Mouse (Mus musculus) lung, embryonic 14.5 days (tissue): Measurements from ENCODE around the gene Cnfn. TPM values are rescaled to one million over a fixed set of nuclear protein-coding genes. Genes with fewer than 3 reads are reported as not detected.
A peak's percentile ranks its signal among the peaks of the same experiment; 100 is the strongest.

ENCODE experiments used
- ATAC-seq: fragments of 200-750 bp; cut with Nextera tagmentation; 2 replicates; pipeline ENCODE4 v1.8.0; 2017; ENCODE audit warnings: mild to moderate bottlenecking, moderate TSS enrichment, moderate library complexity; ENCODE audit not compliant: insufficient read depth
- DNase-seq: peaks from one replicate; pipeline ENCODE4 v3.0.0-alpha.2; 2015
- H3K27ac ChIP-seq: fragments of 300-500 bp; sonication (generic); 2 replicates; pipeline ENCODE4 v1.5.1; 2014; ENCODE audit warnings: low read depth, mild to moderate bottlenecking, moderate library complexity
- H3K27me3 ChIP-seq: fragments of 300-500 bp; sonication (generic); 2 replicates; pipeline ENCODE4 v1.6.1; 2014; ENCODE audit warnings: low read length, control low read depth; ENCODE audit not compliant: insufficient read depth
- H3K36me3 ChIP-seq: fragments of 300-500 bp; sonication (generic); 2 replicates; pipeline ENCODE4 v1.6.1; 2014; ENCODE audit warnings: control low read depth; ENCODE audit not compliant: insufficient read depth
- H3K4me1 ChIP-seq: fragments of 300-500 bp; sonication (generic); 2 replicates; pipeline ENCODE4 v1.6.1; 2014; ENCODE audit warnings: antibody characterized with exemption, control low read depth; ENCODE audit not compliant: insufficient read depth
- H3K4me2 ChIP-seq: fragments of 300-500 bp; sonication (generic); 2 replicates; pipeline ENCODE4 v1.6.1; 2014; ENCODE audit warnings: mild to moderate bottlenecking
- H3K4me3 ChIP-seq: fragments of 300-500 bp; sonication (generic); 2 replicates; pipeline ENCODE4 v1.5.1; 2014; ENCODE audit warnings: low read depth, low read length
- H3K9ac ChIP-seq: fragments of 300-500 bp; sonication (generic); 2 replicates; pipeline ENCODE4 v1.6.1; 2014
- H3K9me3 ChIP-seq: fragments of 300-500 bp; sonication (generic); 2 replicates; pipeline ENCODE4 v1.6.1; 2016; ENCODE audit warnings: low read depth, low read length, control low read depth
- CTCF ChIP-seq: IDR thresholded peaks from 2 replicates; pipeline ENCODE4 v1.5.1; 2016; ENCODE audit warnings: antibody characterized with exemption, low read depth
- WGBS: fragments of 180-500 bp; shearing (Covaris S2); extraction: QIAGEN DNeasy Blood & Tissue Kit; methylation state at CpG from one replicate; pipeline ENCODE4 v1.1.7; 2014; 5-methylcytosine and 5-hydroxymethylcytosine counted together
- polyA plus RNA-seq: library from polyadenylated mRNA; unstranded; fragments of >200 nt; fragmentation: Nextera tagmentation; extraction: Ambion mirVana; gene quantifications from 2 replicates; pipeline ENCODE4 v1.2.1, GENCODE M21; 2014

Cnfn gene
- polyA plus RNA-seq, 1 experiment from 2014 or later: not detected

DNA sequence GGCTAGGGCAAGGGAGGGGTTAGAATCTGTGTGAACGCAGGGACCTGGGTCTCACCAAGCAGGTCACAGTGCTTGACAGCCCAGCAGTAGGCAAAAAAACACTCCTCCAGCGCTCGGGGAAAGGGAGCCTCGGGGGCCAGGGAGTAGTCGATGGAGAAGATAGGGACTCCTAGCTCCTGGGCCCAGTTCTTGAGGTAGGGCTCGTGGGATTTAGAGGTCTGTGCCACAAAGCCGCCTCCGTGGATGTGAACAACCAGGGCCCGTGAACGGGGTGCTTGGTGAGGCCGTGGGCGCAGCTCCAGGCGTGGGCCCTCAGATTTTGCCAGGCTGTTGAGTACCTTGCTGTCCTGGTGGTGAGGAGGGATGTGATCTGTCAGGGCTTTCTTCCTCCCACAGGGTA is 14.8 kb upstream of the Cnfn start:
- Histone ChIP-seq H3K27me3 (no peaks in the 10 kb centered on the region), H3K36me3 (peaks cover 51% of the 10 kb centered on the region), H3K9ac (no peak overlapping the region), H3K4me2 (no peak overlapping the region), H3K27ac (no peak overlapping the region), H3K9me3 (no peaks in the 10 kb centered on the region), H3K4me1 (0 out of 2 replicates have a peak, but pooled peaks cover 9% of the 10 kb centered on the region), H3K4me3 (no peak overlapping the region)
- DNase-seq (no peak), ATAC-seq (no peak)
- WGBS: 87% methylated on average over 13 of the region's 13 CpGs
- no peak for TF ChIP-seq CTCF

DNA sequence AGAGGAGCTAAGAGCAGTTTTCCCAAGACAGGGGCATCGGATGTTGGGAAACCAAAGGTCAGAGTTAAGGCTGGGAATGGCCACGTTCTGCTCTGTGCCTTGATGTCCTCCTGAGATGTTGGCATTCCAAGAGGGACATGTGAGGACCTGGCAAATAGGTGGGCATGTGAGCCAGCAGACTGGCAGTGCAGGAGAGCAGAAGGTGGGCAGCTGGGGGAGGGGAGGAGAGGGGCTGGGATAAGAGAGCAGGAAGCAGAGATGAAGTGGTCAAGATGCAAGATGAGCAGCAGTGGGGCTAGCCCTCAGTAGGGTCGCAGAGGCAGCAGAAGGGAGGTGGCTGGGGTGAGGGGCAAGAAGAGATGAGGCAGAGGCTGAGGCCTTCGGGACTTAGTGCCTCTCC is 14.4 kb upstream of the Cnfn start:
- Histone ChIP-seq H3K4me1 (0 out of 2 replicates have a peak, but pooled peaks cover 9% of the 10 kb centered on the region), H3K4me2 (no peak overlapping the region), H3K9ac (no peak overlapping the region), H3K27me3 (no peaks in the 10 kb centered on the region), H3K4me3 (no peak overlapping the region), H3K9me3 (no peaks in the 10 kb centered on the region), H3K27ac (no peak overlapping the region), H3K36me3 (peaks cover 51% of the 10 kb centered on the region)
- WGBS: 81% methylated on average over 4 of the region's 4 CpGs
- ATAC-seq (no peak), DNase-seq (no peak)
- TF ChIP-seq CTCF: no peak

DNA sequence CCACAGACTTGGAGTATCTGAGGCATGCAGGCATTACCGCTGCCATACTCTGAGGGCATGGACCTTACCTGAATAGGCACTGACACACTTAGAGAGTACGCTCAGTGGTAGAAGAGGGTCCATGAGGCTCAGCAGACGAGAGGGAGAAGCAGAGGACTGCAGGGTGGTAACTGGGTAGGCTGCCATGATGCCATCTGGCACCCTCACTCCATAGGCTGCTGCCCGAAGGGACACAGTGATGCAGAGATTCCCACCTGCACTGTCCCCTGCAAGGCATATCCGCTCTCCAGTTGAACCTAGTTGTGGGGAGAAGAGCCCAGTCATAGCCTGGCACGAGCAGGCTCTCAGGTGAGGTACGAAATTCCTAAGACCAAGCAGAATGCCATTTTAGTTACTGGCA is 13.9 kb upstream of the Cnfn start:
- 0 out of 2 replicates have a peak, but pooled peaks cover 9% of the 10 kb centered on the region for H3K4me1 ChIP-seq
- no peak for DNase-seq
- no peak overlapping the region for H3K4me2 ChIP-seq
- H3K27me3 ChIP-seq: no peaks in the 10 kb centered on the region
- H3K27ac ChIP-seq: no peak overlapping the region
- H3K9me3 ChIP-seq: no peaks in the 10 kb centered on the region
- TF ChIP-seq CTCF: no peak
- H3K9ac ChIP-seq: no peak overlapping the region
- 88% methylated on average over 7 of the region's 7 CpGs for WGBS
- peaks cover 46% of the 10 kb centered on the region for H3K36me3 ChIP-seq
- ATAC-seq: no peak
- no peak overlapping the region for H3K4me3 ChIP-seq

DNA sequence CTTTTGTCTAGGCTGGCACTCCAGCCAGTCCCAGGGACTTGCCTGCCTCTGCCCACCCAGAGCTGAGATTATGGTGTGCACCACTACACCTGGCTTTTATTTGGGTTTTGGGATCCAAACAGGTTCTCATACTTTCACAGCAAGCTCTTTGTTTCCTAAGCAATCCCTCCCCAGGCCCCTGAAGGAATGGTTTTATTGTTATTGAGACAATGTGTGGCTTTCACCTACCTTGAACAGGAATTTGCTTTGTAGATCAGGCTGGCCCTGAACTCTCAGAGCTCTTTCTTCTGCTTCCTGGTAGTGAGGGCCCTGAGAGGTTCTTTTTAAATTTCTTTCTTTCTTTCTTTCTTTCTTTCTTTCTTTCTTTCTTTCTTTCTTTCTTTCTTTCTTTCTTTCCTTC is 13.0 kb upstream of the Cnfn start:
- no peaks in the 10 kb centered on the region for H3K27me3 ChIP-seq
- TF ChIP-seq CTCF: no peak
- DNase-seq (no peak), ATAC-seq (no peak)
- H3K9me3 ChIP-seq: no peaks in the 10 kb centered on the region
- no peak overlapping the region for H3K27ac ChIP-seq
- H3K4me3 ChIP-seq: no peak overlapping the region
- peaks cover 38% of the 10 kb centered on the region for H3K36me3 ChIP-seq
- 0 out of 2 replicates have a peak, but pooled peaks cover 9% of the 10 kb centered on the region for H3K4me1 ChIP-seq
- H3K4me2 ChIP-seq: no peak overlapping the region
- no peak overlapping the region for H3K9ac ChIP-seq

DNA sequence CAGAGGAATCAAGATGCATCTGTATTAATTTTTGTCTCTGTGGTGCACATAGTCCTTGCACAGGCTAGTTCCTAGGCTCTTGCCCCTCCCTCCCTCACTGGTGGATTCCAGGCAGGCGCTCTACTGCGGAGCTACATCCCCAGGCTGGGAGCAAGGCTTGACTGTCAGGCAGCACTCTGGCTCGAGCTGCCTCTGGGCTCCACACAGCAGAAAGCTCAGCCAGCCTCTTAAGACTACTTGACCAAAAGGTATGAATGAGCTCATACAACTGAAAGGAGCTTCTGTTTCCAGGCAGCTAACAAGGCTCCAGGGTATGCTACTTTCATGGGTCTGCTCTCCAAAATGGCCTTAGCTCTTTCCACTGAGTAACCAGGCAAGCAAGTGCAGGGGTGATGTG is 11.8 kb upstream of the Cnfn start:
- no peaks in the 10 kb centered on the region for H3K9me3 ChIP-seq
- ATAC-seq: peak; percentile 28; the same call in 1 of the 2 replicates
- no peak for TF ChIP-seq CTCF
- H3K27ac ChIP-seq: no peak overlapping the region
- H3K4me1 ChIP-seq: 0 out of 2 replicates have a peak, but pooled peaks cover 7% of the 10 kb centered on the region
- 30% methylated on average over 3 of the region's 3 CpGs for WGBS
- H3K36me3 ChIP-seq: peaks cover 33% of the 10 kb centered on the region
- no peak overlapping the region for H3K4me3 ChIP-seq
- no peak overlapping the region for H3K9ac ChIP-seq
- no peaks in the 10 kb centered on the region for H3K27me3 ChIP-seq
- H3K4me2 ChIP-seq: no peak overlapping the region
- DNase-seq: peak; percentile 59

DNA sequence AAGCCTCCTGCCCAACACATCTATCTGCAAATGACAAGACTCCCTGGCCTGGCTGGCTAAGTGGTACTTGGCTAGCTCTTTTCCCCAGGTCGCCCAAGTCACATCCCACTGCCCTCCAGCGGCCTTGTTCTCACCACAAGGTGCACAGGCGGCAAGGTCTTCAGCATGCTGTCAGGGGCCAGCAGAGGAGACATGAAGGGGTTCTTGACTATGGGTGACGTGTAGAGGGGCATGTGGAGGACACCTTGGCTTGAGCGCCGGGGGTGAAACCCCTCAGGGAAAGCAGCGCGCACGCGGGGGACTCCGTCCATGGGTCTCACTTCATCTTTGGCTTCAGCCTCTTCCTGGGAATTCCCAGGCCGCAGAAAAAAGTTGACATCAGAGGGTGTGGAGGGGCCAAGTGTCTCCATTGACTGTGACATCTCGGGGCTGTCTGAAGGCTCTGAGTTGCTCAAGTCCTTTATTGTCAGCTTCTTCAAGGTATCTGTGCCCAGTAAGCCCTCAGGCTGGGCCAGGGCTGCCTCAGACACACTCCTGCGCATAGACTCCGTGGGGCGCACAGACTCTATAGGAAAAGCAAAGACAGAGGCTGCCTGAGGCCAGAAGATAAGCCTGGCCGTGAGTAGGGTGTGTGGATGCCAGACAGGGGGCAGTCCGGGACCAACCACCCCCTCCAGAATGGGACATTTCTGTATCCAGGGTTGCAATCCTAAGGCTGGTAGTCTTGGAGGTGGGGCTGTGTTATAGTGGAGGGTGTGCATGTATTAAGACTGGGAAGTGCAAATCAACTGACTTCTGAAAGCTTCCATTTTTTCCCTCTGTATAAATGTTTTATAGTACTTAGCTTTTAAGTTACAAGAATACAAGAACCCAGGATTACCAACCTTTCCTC is 11.1 kb upstream of the Cnfn start:
- H3K4me2 ChIP-seq: peak overlapping the region; percentile 76
- TF ChIP-seq CTCF: no peak
- H3K4me3 ChIP-seq: peak overlapping the region; percentile 36
- 0 out of 2 replicates have a peak, but pooled peaks cover 3% of the 10 kb centered on the region for H3K4me1 ChIP-seq
- H3K27me3 ChIP-seq: no peaks in the 10 kb centered on the region
- peaks cover 32% of the 10 kb centered on the region for H3K36me3 ChIP-seq
- peak; percentile 6; the same call in 1 of the 2 replicates for ATAC-seq
- WGBS: 53% methylated on average over 18 of the region's 18 CpGs
- DNase-seq: no peak
- H3K27ac ChIP-seq: 0 out of 2 replicates have a peak overlapping the region, but pooled peaks have one; percentile 24
- no peaks in the 10 kb centered on the region for H3K9me3 ChIP-seq
- peak overlapping the region; percentile 22; the same call in 1 of the 2 replicates for H3K9ac ChIP-seq

DNA sequence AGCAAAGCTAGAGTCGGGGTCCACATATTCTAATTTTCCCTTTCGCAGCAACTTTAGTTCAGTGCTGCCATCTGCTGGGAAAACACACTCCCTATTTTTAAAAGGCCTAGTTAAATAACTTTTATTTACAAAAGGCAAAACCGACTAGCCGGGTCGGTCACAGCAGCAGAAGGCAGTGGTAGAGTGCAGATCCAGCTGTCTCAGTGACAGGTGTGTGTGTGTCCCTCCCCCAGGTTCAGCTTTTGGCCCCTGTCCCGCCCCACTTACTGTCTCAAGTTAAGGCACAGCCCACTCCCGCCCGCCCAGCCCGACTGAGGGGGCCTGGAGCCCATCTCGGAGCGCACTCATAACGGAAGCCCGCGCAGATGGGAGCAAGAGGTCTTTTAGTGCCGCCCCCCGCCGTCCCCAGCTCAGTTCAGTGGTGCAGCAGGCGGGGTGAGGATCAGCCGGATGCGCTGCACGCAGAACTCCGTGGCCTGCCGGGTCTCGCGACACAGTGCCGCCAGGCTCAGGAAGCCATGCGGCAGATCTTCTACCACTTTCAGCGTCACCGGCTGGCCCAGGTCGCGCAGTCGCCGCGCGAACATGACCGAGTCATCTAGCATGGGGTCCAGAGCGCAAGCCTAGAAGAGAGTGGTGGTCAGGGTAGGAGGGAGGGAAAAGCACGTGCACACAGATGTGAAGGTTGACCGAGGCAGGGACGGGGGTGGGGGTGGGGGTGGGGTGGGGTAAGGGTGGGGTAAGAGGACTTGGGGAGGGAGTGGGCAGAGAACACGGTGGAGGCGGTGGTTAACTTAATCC is 10.2 kb upstream of the Cnfn start:
- peak; percentile 72 for ATAC-seq
- under 1% methylated on average over 42 of the region's 42 CpGs for WGBS
- H3K27ac ChIP-seq: peak overlapping the region; percentile 72

More for the DNA sequence above, 10.2 kb upstream of the Cnfn start:
- Histone ChIP-seq H3K9ac (peak overlapping the region; percentile 54), H3K4me3 (peak overlapping the region; percentile 36), H3K36me3 (peaks cover 23% of the 10 kb centered on the region), H3K9me3 (no peaks in the 10 kb centered on the region), H3K27me3 (no peaks in the 10 kb centered on the region), H3K4me1 (no peaks in the 10 kb centered on the region), H3K4me2 (peak overlapping the region; percentile 76)
- peak; percentile 93 for DNase-seq
- TF ChIP-seq CTCF: peak; percentile 63
